Mouse (Mus musculus) midbrain, embryonic 12.5 days (tissue): ENCODE data around the gene Cct4. TPM values are rescaled to one million over a fixed set of nuclear protein-coding genes. Genes with fewer than 3 reads are reported as not detected.
A peak's percentile ranks its signal among the peaks of the same experiment; 100 is the strongest.

Experiments used
- ATAC-seq: fragments of 200-750 bp; cut with Nextera tagmentation; 2 replicates; pipeline ENCODE4 v1.8.0; 2017; ENCODE audit warnings: low read depth, moderate TSS enrichment, moderate library complexity; ENCODE audit not compliant: low FRiP score
- H3K27ac ChIP-seq: fragments of 300-500 bp; sonication (generic); replicated peaks from 2 replicates; pipeline ENCODE4 v1.5.1; 2016; ENCODE audit warnings: mild to moderate bottlenecking
- H3K27me3 ChIP-seq: fragments of 300-500 bp; sonication (generic); 2 replicates; pipeline ENCODE4 v1.6.1; 2016; ENCODE audit warnings: mild to moderate bottlenecking
- H3K36me3 ChIP-seq: fragments of 300-500 bp; sonication (generic); 2 replicates; pipeline ENCODE4 v1.6.1; 2016
- H3K4me1 ChIP-seq: fragments of 300-500 bp; sonication (generic); 2 replicates; pipeline ENCODE4 v1.6.1; 2016
- H3K4me2 ChIP-seq: fragments of 300-500 bp; sonication (generic); replicated peaks from 2 replicates; pipeline ENCODE4 v1.6.1; 2016; ENCODE audit warnings: mild to moderate bottlenecking, moderate library complexity
- H3K4me3 ChIP-seq: fragments of 300-500 bp; sonication (generic); 2 replicates; pipeline ENCODE4 v1.5.1; 2016; ENCODE audit warnings: mild to moderate bottlenecking
- H3K9ac ChIP-seq: fragments of 300-500 bp; sonication (generic); replicated peaks from 2 replicates; pipeline ENCODE4 v1.6.1; 2016; ENCODE audit warnings: mild to moderate bottlenecking, moderate library complexity
- H3K9me3 ChIP-seq: fragments of 300-500 bp; sonication (generic); 2 replicates; pipeline ENCODE4 v1.6.1; 2016; ENCODE audit warnings: mild to moderate bottlenecking
- WGBS: fragments of 180-500 bp; shearing (Covaris S2); methylation state at CpG from one replicate; pipeline ENCODE4 v1.1.7; 2016; 5-methylcytosine and 5-hydroxymethylcytosine counted together
- polyA plus RNA-seq: library from polyadenylated mRNA; unstranded; fragments of >200 nt; fragmentation: Nextera tagmentation; extraction: Ambion mirVana; gene quantifications from 2 replicates; pipeline ENCODE4 v1.2.1, GENCODE M21; 2016

The Cct4 gene
- polyA plus RNA-seq, 1 experiment from 2014 or later: 378 TPM

DNA sequence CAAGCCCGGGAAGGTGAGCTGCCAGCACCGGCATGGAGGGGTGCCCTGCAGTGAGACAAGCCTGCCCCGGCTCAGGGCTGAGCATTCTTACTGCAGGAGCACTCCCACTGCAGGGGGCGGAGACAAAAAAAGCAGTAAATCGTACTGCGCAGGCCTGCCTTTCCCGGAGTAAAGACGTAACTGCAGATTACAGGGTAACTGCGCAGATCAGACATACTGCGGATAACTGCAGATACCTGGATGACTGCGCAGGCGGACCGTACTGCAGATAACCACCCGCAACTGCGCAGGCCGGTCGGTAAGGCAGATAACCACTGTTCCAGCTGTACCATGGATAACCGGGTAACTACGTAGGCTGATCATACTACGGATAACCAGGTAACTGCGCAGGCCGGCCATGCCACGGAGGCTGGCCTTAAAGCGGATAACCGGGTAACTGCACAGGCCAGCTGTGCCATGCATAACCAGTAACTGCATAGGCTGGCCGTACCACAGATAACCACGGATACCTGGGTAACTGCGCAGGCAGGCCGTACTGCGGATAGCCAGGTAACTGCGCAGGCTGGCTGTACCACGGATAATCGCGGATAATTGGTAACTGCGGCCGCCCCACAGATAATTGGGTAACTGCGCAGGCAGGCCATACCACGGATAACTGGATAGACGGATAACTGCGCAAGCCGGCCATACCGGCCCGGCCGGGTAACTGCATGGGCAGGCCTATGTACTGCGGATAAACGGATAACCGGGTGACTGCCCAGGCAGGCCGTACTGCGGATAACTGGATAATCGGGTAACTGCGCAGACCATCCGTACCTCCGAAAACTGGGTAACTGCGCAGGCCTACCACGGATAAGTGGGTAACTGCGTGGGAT, 18.2 kb upstream of the Cct4 start, which contains the start of gene Zrsr1:
Gene Zrsr1, plus strand, starts transcription at position 171 of the 875 bp plus-strand sequence.
- Histone ChIP-seq H3K4me1 (peaks cover 23% of the 10 kb centered on the region), H3K36me3 (peaks cover 14% of the 10 kb centered on the region), H3K27ac (peak within 1 kb of the TSS; percentile 46; the same call in 1 of the 2 replicates), H3K9ac (peak within 1 kb of the TSS; percentile 55), H3K4me2 (peak within 1 kb of the TSS; percentile 67), H3K9me3 (peaks cover 18% of the 10 kb centered on the region), H3K27me3 (no peaks in the 10 kb centered on the region), H3K4me3 (peak within 1 kb of the TSS; percentile 51)
- peak; percentile 70 for ATAC-seq
- WGBS: 51% methylated on average over 56 of the region's 56 CpGs

DNA sequence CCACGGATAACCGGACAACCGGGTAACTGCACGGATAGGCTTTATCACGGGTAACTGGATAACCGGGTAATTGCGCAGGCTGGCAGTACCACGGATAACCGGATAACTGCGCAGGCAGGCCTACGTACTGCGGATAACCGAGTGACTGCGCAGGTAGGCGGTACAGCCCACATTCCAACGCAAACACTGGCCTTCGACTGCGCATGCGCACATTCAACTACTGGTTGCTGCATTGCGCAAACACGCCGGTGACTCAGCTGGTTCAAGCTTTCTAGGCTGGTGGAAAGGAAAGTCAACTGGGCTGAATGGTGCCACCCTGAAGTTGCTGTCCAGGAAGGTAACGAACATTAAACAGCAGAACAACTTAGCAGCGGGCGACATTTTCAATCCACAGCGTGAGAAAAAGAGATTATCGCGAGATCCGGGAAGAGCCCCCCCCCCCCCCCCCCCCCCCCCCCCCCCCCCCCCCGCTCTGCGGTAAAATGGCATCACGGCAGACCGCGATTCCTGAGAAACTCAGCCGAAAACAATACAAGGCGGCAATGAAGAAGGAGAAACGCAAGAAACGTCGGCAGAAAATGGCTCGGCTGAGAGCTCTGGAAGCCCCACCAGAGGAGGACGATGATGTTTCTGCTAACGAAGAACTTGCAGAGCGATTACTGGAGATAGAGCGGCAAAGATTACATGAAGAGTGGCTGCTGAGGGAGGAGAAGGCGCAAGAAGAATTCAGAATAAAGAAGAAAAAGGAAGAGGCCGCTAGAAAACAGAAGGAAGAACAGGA, 17.4 kb upstream of the Cct4 start:
- Histone ChIP-seq H3K4me3 (peak overlapping the region; percentile 51), H3K27me3 (no peaks in the 10 kb centered on the region), H3K9ac (peak overlapping the region; percentile 59), H3K36me3 (peaks cover 15% of the 10 kb centered on the region), H3K27ac (peak overlapping the region; percentile 64), H3K9me3 (peaks cover 10% of the 10 kb centered on the region), H3K4me2 (peak overlapping the region; percentile 67), H3K4me1 (peaks cover 26% of the 10 kb centered on the region)
- ATAC-seq: peak; percentile 66
- 48% methylated on average over 44 of the region's 46 CpGs for WGBS

DNA sequence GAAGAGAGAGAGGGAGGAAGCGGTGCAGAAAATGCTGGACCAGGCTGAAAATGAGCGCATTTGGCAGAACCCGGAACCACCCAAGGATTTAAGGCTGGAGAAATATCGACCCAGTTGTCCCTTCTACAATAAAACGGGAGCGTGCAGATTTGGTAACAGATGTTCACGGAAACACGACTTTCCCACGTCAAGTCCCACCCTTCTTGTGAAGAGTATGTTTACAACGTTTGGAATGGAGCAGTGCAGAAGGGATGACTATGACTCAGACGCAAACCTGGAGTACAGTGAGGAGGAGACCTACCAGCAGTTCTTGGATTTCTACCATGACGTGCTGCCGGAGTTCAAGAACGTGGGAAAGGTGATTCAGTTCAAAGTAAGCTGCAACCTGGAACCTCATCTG, 16.7 kb upstream of the Cct4 start:
- peak overlapping the region; percentile 59 for H3K9ac ChIP-seq
- ATAC-seq: no peak
- H3K36me3 ChIP-seq: peaks cover 20% of the 10 kb centered on the region
- no peak overlapping the region; the same call in 1 of the 2 replicates for H3K27ac ChIP-seq
- H3K4me3 ChIP-seq: peak overlapping the region; percentile 51
- peaks cover 10% of the 10 kb centered on the region for H3K9me3 ChIP-seq
- H3K4me2 ChIP-seq: peak overlapping the region; percentile 63
- no peaks in the 10 kb centered on the region for H3K27me3 ChIP-seq
- peaks cover 26% of the 10 kb centered on the region for H3K4me1 ChIP-seq
- WGBS: 47% methylated on average over 14 of the region's 14 CpGs

GRCm38 (mm10) chr11:22978215-22978614, 12.1 kb upstream of the Cct4 start:
- Histone ChIP-seq H3K36me3 (peaks cover 19% of the 10 kb centered on the region), H3K4me1 (peaks cover 41% of the 10 kb centered on the region)
- 89% methylated on average over 3 of the region's 3 CpGs for WGBS

DNA sequence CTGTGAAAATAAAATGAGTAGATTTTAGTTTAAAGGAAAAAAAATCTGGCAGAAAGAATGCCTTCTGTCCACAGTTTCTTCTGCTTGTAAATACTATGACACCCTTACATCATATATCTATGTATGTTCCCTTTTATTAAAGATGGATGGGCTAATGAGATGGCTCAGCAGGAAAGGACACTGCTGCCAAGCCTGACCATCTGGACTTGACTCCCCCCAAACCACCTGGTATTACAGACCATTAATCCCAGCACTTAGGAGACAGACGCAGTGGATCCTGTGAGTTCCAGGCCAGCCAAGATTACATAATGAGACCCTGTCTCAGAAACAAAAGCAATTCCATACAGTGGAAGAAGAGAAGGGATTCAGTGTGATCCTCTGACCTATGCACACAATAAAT, 11.6 kb upstream of the Cct4 start:
- H3K9me3 ChIP-seq: no peaks in the 10 kb centered on the region
- H3K4me3 ChIP-seq: no peak overlapping the region
- 78% methylated on average over 1 of the region's 1 CpGs for WGBS
- ATAC-seq: no peak
- no peak overlapping the region for H3K9ac ChIP-seq
- H3K27me3 ChIP-seq: no peaks in the 10 kb centered on the region
- no peak overlapping the region for H3K4me2 ChIP-seq
- H3K36me3 ChIP-seq: peaks cover 14% of the 10 kb centered on the region
- no peak overlapping the region for H3K27ac ChIP-seq
- peaks cover 41% of the 10 kb centered on the region for H3K4me1 ChIP-seq

More at GRCm38 (mm10) chr11:22978215-22978614, 12.1 kb upstream of the Cct4 start:
- Histone ChIP-seq H3K27ac (no peak overlapping the region), H3K9ac (no peak overlapping the region), H3K27me3 (no peaks in the 10 kb centered on the region), H3K9me3 (no peaks in the 10 kb centered on the region), H3K4me3 (no peak overlapping the region), H3K4me2 (no peak overlapping the region)
- no peak for ATAC-seq

DNA sequence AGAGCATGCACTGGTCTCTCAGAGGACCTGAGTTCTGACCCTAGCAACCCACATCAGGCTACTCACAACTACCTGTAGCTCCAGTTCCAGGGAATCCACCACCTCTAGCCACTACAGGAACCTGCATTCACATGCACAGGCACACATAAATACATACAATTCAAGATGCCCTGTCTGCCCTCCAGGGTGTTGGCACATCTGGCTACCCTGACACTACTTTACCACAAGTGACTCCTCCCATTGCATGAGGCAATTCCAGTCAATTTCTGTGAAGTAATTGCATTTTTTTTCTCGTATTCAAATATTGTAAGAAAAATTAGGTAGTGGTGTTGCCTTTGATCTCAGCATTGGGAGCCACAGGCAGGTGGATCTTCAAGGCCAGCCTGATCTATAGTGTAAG, 11.1 kb upstream of the Cct4 start:
- Histone ChIP-seq H3K27me3 (no peaks in the 10 kb centered on the region), H3K4me2 (no peak overlapping the region), H3K4me1 (peaks cover 37% of the 10 kb centered on the region), H3K9ac (no peak overlapping the region), H3K36me3 (peaks cover 9% of the 10 kb centered on the region), H3K9me3 (no peaks in the 10 kb centered on the region), H3K27ac (no peak overlapping the region), H3K4me3 (no peak overlapping the region)
- WGBS: 87% methylated on average over 1 of the region's 1 CpGs
- no peak for ATAC-seq

GRCm38 (mm10) chr11:22981041-22981440, 9.3 kb upstream of the Cct4 start:
- H3K4me3 ChIP-seq: peak overlapping the region; percentile 68
- H3K4me2 ChIP-seq: peak overlapping the region; percentile 80
- peak overlapping the region; percentile 97; the same call in 1 of the 2 replicates for H3K27ac ChIP-seq
- peak overlapping the region; percentile 76 for H3K9ac ChIP-seq
- peaks cover 9% of the 10 kb centered on the region for H3K36me3 ChIP-seq
- ATAC-seq: no peak
- H3K27me3 ChIP-seq: no peaks in the 10 kb centered on the region
- no peaks in the 10 kb centered on the region for H3K9me3 ChIP-seq
- peaks cover 28% of the 10 kb centered on the region for H3K4me1 ChIP-seq
- WGBS: 43% methylated on average over 4 of the region's 4 CpGs

DNA sequence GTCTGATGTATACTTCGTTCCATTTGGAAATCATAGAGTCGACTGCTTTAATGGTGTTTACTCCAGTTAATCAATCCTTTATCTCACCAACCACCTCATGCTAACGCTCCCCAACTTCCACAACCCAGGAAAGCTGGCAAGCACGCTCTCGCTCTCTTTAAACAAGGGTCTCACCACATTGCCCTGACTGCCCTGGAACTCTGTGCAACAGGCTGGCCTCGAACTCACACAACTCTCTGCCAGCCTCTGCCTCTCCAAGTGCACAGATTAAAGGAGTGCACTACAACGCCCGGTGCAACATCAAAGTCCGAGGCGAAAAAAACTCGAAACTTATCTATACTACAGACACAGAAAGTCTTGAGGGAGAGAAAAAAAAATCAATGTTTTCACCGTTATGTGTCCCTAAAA, 8.8 kb upstream of the Cct4 start:
- Histone ChIP-seq H3K4me1 (peaks cover 23% of the 10 kb centered on the region), H3K4me3 (peak overlapping the region; percentile 68), H3K9me3 (no peaks in the 10 kb centered on the region), H3K9ac (peak overlapping the region; percentile 76), H3K27ac (peak overlapping the region; percentile 97), H3K4me2 (peak overlapping the region; percentile 80), H3K36me3 (peaks cover 9% of the 10 kb centered on the region), H3K27me3 (no peaks in the 10 kb centered on the region)
- WGBS: 3% methylated on average over 12 of the region's 12 CpGs
- peak; percentile 50 for ATAC-seq

- WGBS: 4% methylated on average over 42 of the region's 42 CpGs
- ATAC-seq: peak; percentile 94
Measured at GRCm38 (mm10) chr11:22981984-22982757, 8.1 kb upstream of the Cct4 start, which contains the start of the genes Gm28048 and Commd1. Gene Gm28048, minus strand, starts transcription at chr11:22982090. Gene Commd1, minus strand, starts transcription at chr11:22982382.

DNA sequence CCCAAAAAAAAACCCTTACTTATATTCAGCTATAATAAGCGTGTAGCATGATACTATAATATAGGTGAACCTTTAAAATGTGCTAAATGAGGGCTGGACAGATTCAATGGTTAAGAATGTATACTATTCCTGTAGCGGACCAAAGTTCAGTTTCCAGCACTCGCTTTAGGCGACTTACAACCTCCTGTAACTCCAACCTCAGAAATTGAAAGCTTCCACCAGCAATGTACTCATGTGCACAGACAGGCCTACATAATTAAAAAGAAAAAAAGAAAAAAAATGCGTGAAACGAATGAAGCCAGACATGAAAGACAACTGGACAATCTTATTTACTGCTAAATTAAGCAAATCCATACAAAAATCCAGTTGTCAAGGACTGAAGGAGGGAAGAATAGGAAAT, 7.5 kb upstream of the Cct4 start:
- Histone ChIP-seq H3K27ac (no peak overlapping the region), H3K4me1 (peaks cover 15% of the 10 kb centered on the region), H3K9ac (no peak overlapping the region), H3K9me3 (no peaks in the 10 kb centered on the region), H3K4me3 (no peak overlapping the region), H3K4me2 (no peak overlapping the region), H3K27me3 (no peaks in the 10 kb centered on the region), H3K36me3 (peaks cover 6% of the 10 kb centered on the region)
- ATAC-seq: no peak
- 73% methylated on average over 6 of the region's 6 CpGs for WGBS

More at GRCm38 (mm10) chr11:22981984-22982757, 8.1 kb upstream of the Cct4 start, which contains the start of the genes Gm28048 and Commd1:
- Histone ChIP-seq H3K4me2 (peak within 1 kb of the TSS; percentile 80), H3K9me3 (no peaks in the 10 kb centered on the region), H3K4me3 (peak within 1 kb of the TSS; percentile 68), H3K4me1 (peaks cover 19% of the 10 kb centered on the region), H3K9ac (peak within 1 kb of the TSS; percentile 76), H3K27me3 (no peaks in the 10 kb centered on the region), H3K36me3 (peaks cover 9% of the 10 kb centered on the region), H3K27ac (peak within 1 kb of the TSS; percentile 97)

GRCm38 (mm10) chr11:22985510-22985909, 4.8 kb upstream of the Cct4 start:
- H3K27me3 ChIP-seq: no peaks in the 10 kb centered on the region
- WGBS: 85% methylated on average over 3 of the region's 3 CpGs

More at GRCm38 (mm10) chr11:22985510-22985909, 4.8 kb upstream of the Cct4 start:
- no peaks in the 10 kb centered on the region for H3K36me3 ChIP-seq
- no peak overlapping the region for H3K27ac ChIP-seq
- no peak for ATAC-seq
- no peak overlapping the region for H3K4me2 ChIP-seq
- no peak overlapping the region for H3K4me3 ChIP-seq
- H3K9ac ChIP-seq: no peak overlapping the region
- H3K9me3 ChIP-seq: no peaks in the 10 kb centered on the region
- peaks cover 14% of the 10 kb centered on the region for H3K4me1 ChIP-seq
